Mouse (Mus musculus): ENCODE results near the gene Cadm1.

GRCm38 (mm10) chr9:47671617-47672016 lies 141.6 kb downstream of the Cadm1 start:
- TF ChIP-seq CTCF (IDR thresholded peaks at IDR 0.05; ENCODE audit: control insufficient read depth, insufficient read depth, low read length), result no peak
- TF ChIP-seq POLR2A (IDR thresholded peaks at IDR 0.05; ENCODE audit: borderline replicate concordance, control insufficient read depth, low read depth, low read length), result no peak
